Comparison of ENCODE assay signal across 9 mouse cellular contexts in genomic region chr11:103174891-103175391, GRCm38 (mm10). TPM values are rescaled to one million over a fixed set of nuclear protein-coding genes. Genes with fewer than 3 reads are reported as not detected.
A peak's percentile ranks its signal among the peaks of the same experiment; 100 is the strongest.
DNase-seq lines count a peak whose midpoint lies in the region; ATAC-seq and TF ChIP-seq lines count a peak whose summit lies in the region.
"Had no signal": no experiment of that assay in that cellular context is flagged by ENCODE, and none has a peak within 500 bp of the region (broad histone marks: within the 10 kb centered on the region; RNA-seq: fewer than 3 reads in every experiment).

No protein-coding gene starts in this region.

- H3K4me3 ChIP-seq in E14TG2a.4 (replicated peaks; ENCODE audit: low read length), result peak overlapping the region; percentile 20; the same call in 1 of the 2 replicates
- H3K4me3 ChIP-seq in heart, embryonic 16.5 days (ENCODE audit: low read length), result no peak overlapping the region
- H3K4me3 ChIP-seq in lung, embryonic 16.5 days (ENCODE audit: low read length), result no peak overlapping the region
- H3K4me3 ChIP-seq in midbrain, embryonic 10.5 days, result no peak overlapping the region
- no peak overlapping the region for H3K4me3 ChIP-seq in midbrain, embryonic 15.5 days
- H3K4me3 ChIP-seq: embryonic facial prominence, embryonic 15.5 days had no signal

- peaks cover 83% of the 10 kb centered on the region for H3K4me1 ChIP-seq in E14TG2a.4 (replicated peaks; ENCODE audit: low read depth, low read length)
- peaks cover 37% of the 10 kb centered on the region for H3K4me1 ChIP-seq in heart, embryonic 16.5 days (ENCODE audit: control insufficient read depth, insufficient read depth, low read length)
- H3K4me1 ChIP-seq in lung, embryonic 16.5 days (replicated peaks; ENCODE audit: control insufficient read depth, insufficient read depth, low read length), result peaks cover 7% of the 10 kb centered on the region
- H3K4me1 ChIP-seq in midbrain, embryonic 10.5 days, result peaks cover 18% of the 10 kb centered on the region
- H3K4me1 ChIP-seq in midbrain, embryonic 15.5 days, result peaks cover 44% of the 10 kb centered on the region

- DNase-seq in 416B (ENCODE audit: low read depth), result peak; percentile 98
- peak; percentile 95 to 97 for DNase-seq in thymus, adult 18-20 months
- no peak for DNase-seq in midbrain, embryonic 10.5 days (ENCODE audit: low spot score)
- DNase-seq in gastrocnemius, adult 18-20 months (ENCODE audit: low spot score), result no peak

- H3K27ac ChIP-seq in heart, embryonic 16.5 days (ENCODE audit: low read length), result peak overlapping the region; percentile 59
- H3K27ac ChIP-seq in lung, embryonic 16.5 days (ENCODE audit: low read length), result no peak overlapping the region
- H3K27ac ChIP-seq in midbrain, embryonic 10.5 days (replicated peaks), result no peak overlapping the region
- H3K27ac ChIP-seq in midbrain, embryonic 15.5 days, result no peak overlapping the region
- H3K27ac ChIP-seq: embryonic facial prominence, embryonic 15.5 days had no signal

- 0 out of 2 replicates have a peak overlapping the region, but pooled peaks have one; percentile 1 for H3K4me2 ChIP-seq in heart, embryonic 16.5 days (ENCODE audit: low read depth, low read length)
- H3K4me2 ChIP-seq in lung, embryonic 16.5 days (ENCODE audit: low read depth, low read length), result no peak overlapping the region
- H3K4me2 ChIP-seq in midbrain, embryonic 15.5 days, result no peak overlapping the region
- H3K4me2 ChIP-seq: embryonic facial prominence, embryonic 15.5 days had no signal

- no peaks in the 10 kb centered on the region for H3K36me3 ChIP-seq in E14TG2a.4 (ENCODE audit: insufficient read depth, low read length)
- H3K36me3 ChIP-seq in heart, embryonic 16.5 days (ENCODE audit: control insufficient read depth, insufficient read depth), result no peaks in the 10 kb centered on the region
- H3K36me3 ChIP-seq in lung, embryonic 16.5 days (ENCODE audit: control insufficient read depth, insufficient read depth, low read length), result no peaks in the 10 kb centered on the region
- H3K36me3 ChIP-seq in midbrain, embryonic 10.5 days, result no peaks in the 10 kb centered on the region
- no peaks in the 10 kb centered on the region for H3K36me3 ChIP-seq in midbrain, embryonic 15.5 days (replicated peaks)
- H3K36me3 ChIP-seq: embryonic facial prominence, embryonic 15.5 days had no signal

- no peaks in the 10 kb centered on the region for H3K9me3 ChIP-seq in E14TG2a.4 (ENCODE audit: low read length)
- no peaks in the 10 kb centered on the region for H3K9me3 ChIP-seq in heart, embryonic 16.5 days (replicated peaks; ENCODE audit: control insufficient read depth, low read length)
- no peaks in the 10 kb centered on the region for H3K9me3 ChIP-seq in lung, embryonic 16.5 days (ENCODE audit: control insufficient read depth, low read length)
- no peaks in the 10 kb centered on the region for H3K9me3 ChIP-seq in midbrain, embryonic 10.5 days (replicated peaks)
- H3K9me3 ChIP-seq in midbrain, embryonic 15.5 days, result no peaks in the 10 kb centered on the region
- H3K9me3 ChIP-seq: embryonic facial prominence, embryonic 15.5 days had no signal

- TF ChIP-seq CTCF in E14TG2a.4 (conservative IDR thresholded peaks at IDR 0.05; ENCODE audit: low read length), result no peak

- peaks cover 40% of the 10 kb centered on the region for H3K27me3 ChIP-seq in E14TG2a.4 (ENCODE audit: insufficient read depth, low read length)
- peaks cover 12% of the 10 kb centered on the region for H3K27me3 ChIP-seq in heart, embryonic 16.5 days (ENCODE audit: control insufficient read depth, insufficient read depth, low read length)
- peaks cover 22% of the 10 kb centered on the region for H3K27me3 ChIP-seq in lung, embryonic 16.5 days (ENCODE audit: control insufficient read depth, insufficient read depth, low read depth, low read length)
- H3K27me3 ChIP-seq in midbrain, embryonic 10.5 days (ENCODE audit: low read depth, poor library complexity, severe bottlenecking), result peaks cover 57% of the 10 kb centered on the region
- no peaks in the 10 kb centered on the region for H3K27me3 ChIP-seq in midbrain, embryonic 15.5 days (replicated peaks)

- WGBS in heart, embryonic 16.5 days, result 51% methylated on average over 8 of the region's 8 CpGs
- 41% methylated on average over 8 of the region's 8 CpGs for WGBS in lung, embryonic 16.5 days
- whole genome bisulfite sequencing in midbrain, embryonic 10.5 days, result 62% methylated on average over 8 of the region's 8 CpGs
- 60% methylated on average over 8 of the region's 8 CpGs for WGBS in midbrain, embryonic 15.5 days

- peak; percentile 32 for ATAC-seq in heart, embryonic 16.5 days (replicated peaks; ENCODE audit: extremely low read depth, insufficient read depth, low FRiP score)
- peak; percentile 39; the same call in 1 of the 2 replicates for ATAC-seq in lung, embryonic 16.5 days (ENCODE audit: low read depth)
- ATAC-seq in midbrain, embryonic 15.5 days (replicated peaks), result no peak

- H3K9ac ChIP-seq in heart, embryonic 16.5 days (ENCODE audit: low read length), result peak overlapping the region; percentile 45; the same call in 1 of the 2 replicates
- H3K9ac ChIP-seq in lung, embryonic 16.5 days (ENCODE audit: low read length), result no peak overlapping the region
- no peak overlapping the region for H3K9ac ChIP-seq in midbrain, embryonic 15.5 days
- H3K9ac ChIP-seq: embryonic facial prominence, embryonic 15.5 days had no signal

RNA-seq across cellular contexts. Expression of gene Fmnl1, which starts 4.0 kb away (rescaled TPM):
- 4.0 and 7.6 TPM in 2 replicates for polyA plus RNA-seq in heart, embryonic 16.5 days (2015; fragmentation: Nextera tagmentation; extraction: Ambion mirVana)
- 2.9 and 3.0 TPM in 2 replicates for polyA plus RNA-seq in lung, embryonic 16.5 days (2015; fragmentation: Nextera tagmentation; extraction: Ambion mirVana)
- polyA plus RNA-seq in midbrain, embryonic 10.5 days (2016; fragmentation: Nextera tagmentation; extraction: Ambion mirVana), result 1.1 and 1.2 TPM in 2 replicates
- 1 to 10 TPM; 5.1 to 8.1 TPM for total RNA-seq in gastrocnemius, adult 18-20 months (2021)
- 7.0 and 7.5 TPM in 2 replicates for polyA plus RNA-seq in midbrain, embryonic 15.5 days (2015; fragmentation: Nextera tagmentation; extraction: Ambion mirVana)

RNA-seq across cellular contexts. Expression of gene 1700023F06Rik, which starts 33.4 kb away (rescaled TPM):
- 0.17 and 0.25 TPM in 2 replicates for polyA plus RNA-seq in heart, embryonic 16.5 days (2015; fragmentation: Nextera tagmentation; extraction: Ambion mirVana)
- 0.44 TPM in 2 replicates for polyA plus RNA-seq in lung, embryonic 16.5 days (2015; fragmentation: Nextera tagmentation; extraction: Ambion mirVana)
- polyA plus RNA-seq in midbrain, embryonic 10.5 days (2016; fragmentation: Nextera tagmentation; extraction: Ambion mirVana), result 0.10 and 0.11 TPM in 2 replicates
- total RNA-seq in gastrocnemius, adult 18-20 months (2021), result not detected
- polyA plus RNA-seq in midbrain, embryonic 15.5 days (2015; fragmentation: Nextera tagmentation; extraction: Ambion mirVana), result 1.6 and 1.9 TPM in 2 replicates

RNA-seq across cellular contexts. Expression of gene Hexim2, which starts 42.7 kb away (rescaled TPM):
- 6.1 and 7.4 TPM in 2 replicates for polyA plus RNA-seq in heart, embryonic 16.5 days (2015; fragmentation: Nextera tagmentation; extraction: Ambion mirVana)
- 8.7 and 10.1 TPM in 2 replicates for polyA plus RNA-seq in lung, embryonic 16.5 days (2015; fragmentation: Nextera tagmentation; extraction: Ambion mirVana)
- polyA plus RNA-seq in midbrain, embryonic 10.5 days (2016; fragmentation: Nextera tagmentation; extraction: Ambion mirVana), result 7.8 and 8.2 TPM in 2 replicates
- total RNA-seq in gastrocnemius, adult 18-20 months (2021), result 1 to 10 TPM; 3.3 to 4.4 TPM
- polyA plus RNA-seq in midbrain, embryonic 15.5 days (2015; fragmentation: Nextera tagmentation; extraction: Ambion mirVana), result 27.2 and 33.4 TPM in 2 replicates

RNA-seq across cellular contexts. Expression of gene Spata32, which starts 43.3 kb away (rescaled TPM):
- not detected in 2 replicates for polyA plus RNA-seq in heart, embryonic 16.5 days (2015; fragmentation: Nextera tagmentation; extraction: Ambion mirVana)
- not detected in 2 replicates for polyA plus RNA-seq in lung, embryonic 16.5 days (2015; fragmentation: Nextera tagmentation; extraction: Ambion mirVana)
- not detected in 2 replicates for polyA plus RNA-seq in midbrain, embryonic 10.5 days (2016; fragmentation: Nextera tagmentation; extraction: Ambion mirVana)
- not detected for total RNA-seq in gastrocnemius, adult 18-20 months (2021)
- 0.66 and 0.71 TPM in 2 replicates for polyA plus RNA-seq in midbrain, embryonic 15.5 days (2015; fragmentation: Nextera tagmentation; extraction: Ambion mirVana)
- polyA plus RNA-seq: embryonic facial prominence, embryonic 15.5 days had no signal

RNA-seq across cellular contexts. Expression of gene Hexim1, which starts 58.9 kb away (rescaled TPM):
- polyA plus RNA-seq in heart, embryonic 16.5 days (2015; fragmentation: Nextera tagmentation; extraction: Ambion mirVana), result 2.9 TPM in 2 replicates
- 4.6 and 5.2 TPM in 2 replicates for polyA plus RNA-seq in lung, embryonic 16.5 days (2015; fragmentation: Nextera tagmentation; extraction: Ambion mirVana)
- 2.3 and 2.7 TPM in 2 replicates for polyA plus RNA-seq in midbrain, embryonic 10.5 days (2016; fragmentation: Nextera tagmentation; extraction: Ambion mirVana)
- total RNA-seq in gastrocnemius, adult 18-20 months (2021), result 10 to 100 TPM; 23.3 to 23.6 TPM
- polyA plus RNA-seq in midbrain, embryonic 15.5 days (2015; fragmentation: Nextera tagmentation; extraction: Ambion mirVana), result 3.1 and 3.7 TPM in 2 replicates

Comparison
In these comparisons a context has a peak if more than half of its experiments do, and no peak if none do; other contexts are left out.
1. DNase-seq: peak in 416B (single experiment) and thymus, adult 18-20 months (2 of 2); none in midbrain, embryonic 10.5 days (single experiment) and gastrocnemius, adult 18-20 months (single experiment).